Mouse (Mus musculus) midbrain, embryonic 12.5 days (tissue): Measurements from ENCODE around the gene Ly6g6f. TPM values are rescaled to one million over a fixed set of nuclear protein-coding genes. Genes with fewer than 3 reads are reported as not detected.

Experiments
- ATAC-seq: fragments of 200-750 bp; cut with Nextera tagmentation; 2 replicates; pipeline ENCODE4 v1.8.0; 2017; ENCODE audit warnings: low read depth, moderate TSS enrichment, moderate library complexity; ENCODE audit not compliant: low FRiP score
- H3K27ac ChIP-seq: fragments of 300-500 bp; sonication (generic); replicated peaks from 2 replicates; pipeline ENCODE4 v1.5.1; 2016; ENCODE audit warnings: mild to moderate bottlenecking
- H3K27me3 ChIP-seq: fragments of 300-500 bp; sonication (generic); 2 replicates; pipeline ENCODE4 v1.6.1; 2016; ENCODE audit warnings: mild to moderate bottlenecking
- H3K36me3 ChIP-seq: fragments of 300-500 bp; sonication (generic); 2 replicates; pipeline ENCODE4 v1.6.1; 2016
- H3K4me1 ChIP-seq: fragments of 300-500 bp; sonication (generic); 2 replicates; pipeline ENCODE4 v1.6.1; 2016
- H3K4me2 ChIP-seq: fragments of 300-500 bp; sonication (generic); replicated peaks from 2 replicates; pipeline ENCODE4 v1.6.1; 2016; ENCODE audit warnings: mild to moderate bottlenecking, moderate library complexity
- H3K4me3 ChIP-seq: fragments of 300-500 bp; sonication (generic); 2 replicates; pipeline ENCODE4 v1.5.1; 2016; ENCODE audit warnings: mild to moderate bottlenecking
- H3K9ac ChIP-seq: fragments of 300-500 bp; sonication (generic); replicated peaks from 2 replicates; pipeline ENCODE4 v1.6.1; 2016; ENCODE audit warnings: mild to moderate bottlenecking, moderate library complexity
- H3K9me3 ChIP-seq: fragments of 300-500 bp; sonication (generic); 2 replicates; pipeline ENCODE4 v1.6.1; 2016; ENCODE audit warnings: mild to moderate bottlenecking
- WGBS: fragments of 180-500 bp; shearing (Covaris S2); methylation state at CpG from one replicate; pipeline ENCODE4 v1.1.7; 2016; 5-methylcytosine and 5-hydroxymethylcytosine counted together
- polyA plus RNA-seq: library from polyadenylated mRNA; unstranded; fragments of >200 nt; fragmentation: Nextera tagmentation; extraction: Ambion mirVana; gene quantifications from 2 replicates; pipeline ENCODE4 v1.2.1, GENCODE M21; 2016

Ly6g6f gene
- 0.47 TPM in 2 replicates for polyA plus RNA-seq

DNA sequence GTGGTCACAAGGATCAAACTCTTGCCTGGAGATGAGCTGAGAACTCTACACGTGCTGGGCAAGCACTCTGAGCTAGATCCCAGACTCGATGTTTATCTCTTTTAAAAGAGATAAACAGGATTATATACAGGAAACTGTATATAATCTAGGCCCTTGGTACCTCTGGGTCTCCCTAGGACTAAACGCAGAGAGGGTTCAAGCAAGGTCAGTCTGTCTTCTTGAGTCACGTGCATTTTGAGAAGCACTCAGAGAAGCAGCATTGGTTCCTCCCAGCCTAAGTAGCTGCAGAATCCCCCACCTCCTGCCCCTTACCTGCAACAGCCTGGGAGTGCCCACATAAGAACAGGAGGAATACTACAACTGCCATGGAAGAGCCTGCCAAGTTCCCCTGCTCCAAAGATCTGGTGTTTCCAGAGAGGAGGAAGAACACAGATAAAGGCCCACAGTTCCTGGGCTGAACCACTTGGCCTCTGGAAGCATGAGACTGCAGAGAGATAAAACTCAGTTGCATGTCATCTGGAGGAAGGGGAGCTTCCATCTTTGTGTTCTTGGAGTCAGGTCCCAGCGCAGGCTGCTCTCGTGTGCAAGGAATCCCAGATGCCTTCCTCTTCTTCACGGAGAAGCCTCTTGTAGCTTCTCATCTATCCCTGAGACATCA lies at the start of gene Ly6g6f:
TSS of gene Ly6g6f (minus strand) at position 403 of the 658 bp plus-strand sequence.
- H3K27ac ChIP-seq, result no peak within 1 kb of the TSS
- H3K4me2 ChIP-seq, result no peak within 1 kb of the TSS
- H3K27me3 ChIP-seq, result no peaks in the 10 kb centered on the region
- no peaks in the 10 kb centered on the region for H3K9me3 ChIP-seq
- no peak for ATAC-seq
- 87% methylated on average over 7 of the region's 7 CpGs for WGBS
- H3K36me3 ChIP-seq, result no peaks in the 10 kb centered on the region
- no peak within 1 kb of the TSS for H3K9ac ChIP-seq
- H3K4me1 ChIP-seq, result peaks cover 7% of the 10 kb centered on the region
- H3K4me3 ChIP-seq, result no peak within 1 kb of the TSS

DNA sequence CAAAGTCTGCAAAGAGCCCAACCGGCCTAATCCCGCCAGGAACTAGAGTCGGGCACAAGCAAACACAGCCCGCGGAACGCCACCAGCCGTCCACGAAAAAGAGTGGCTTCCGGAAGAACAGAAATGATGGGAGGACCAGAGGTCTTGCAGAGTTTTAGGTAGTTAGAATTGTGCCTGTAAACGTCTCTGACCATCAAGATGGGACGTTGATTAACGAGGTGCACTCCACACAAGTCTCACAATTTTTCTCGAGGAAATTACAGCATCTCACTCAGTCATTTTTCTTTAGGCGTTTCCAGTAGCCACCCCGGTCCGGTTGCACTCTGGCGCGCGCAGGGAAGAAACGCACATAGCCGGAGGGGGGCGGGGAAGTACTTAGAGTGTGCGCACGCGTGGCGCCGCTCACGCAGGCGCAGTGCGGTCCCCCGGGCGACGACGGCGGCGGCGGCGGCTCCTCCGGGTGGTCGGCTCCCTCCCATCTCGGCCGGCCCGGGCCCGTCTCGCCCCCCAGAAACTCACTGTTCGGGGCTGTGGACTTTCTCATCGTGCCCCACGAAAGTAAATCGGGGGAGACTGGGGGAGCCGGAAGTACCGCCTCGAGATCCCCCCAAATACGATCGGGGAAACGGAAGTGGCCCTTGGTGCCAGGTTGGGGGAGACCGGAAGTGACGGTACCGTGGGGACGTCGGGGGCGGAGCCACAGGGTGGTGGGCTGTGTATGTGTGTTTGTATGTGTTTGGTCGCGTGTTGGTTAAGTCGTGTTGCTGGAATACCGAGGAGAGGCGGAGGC lies 49.6 kb upstream of the Ly6g6f start, which contains the start of gene Bag6:
TSS of gene Bag6 (plus strand) at position 378 of the 790 bp plus-strand sequence.
- H3K27me3 ChIP-seq, result no peaks in the 10 kb centered on the region
- H3K36me3 ChIP-seq, result peaks cover 24% of the 10 kb centered on the region
- no peaks in the 10 kb centered on the region for H3K9me3 ChIP-seq
- WGBS, result under 1% methylated on average over 66 of the region's 66 CpGs
- peak within 1 kb of the TSS; percentile 89 for H3K4me2 ChIP-seq
- H3K4me1 ChIP-seq, result peaks cover 24% of the 10 kb centered on the region
- H3K27ac ChIP-seq, result peak within 1 kb of the TSS; percentile 95
- H3K9ac ChIP-seq, result peak within 1 kb of the TSS; percentile 92
- peak; percentile 94 for ATAC-seq
- H3K4me3 ChIP-seq, result peak within 1 kb of the TSS; percentile 82

DNA sequence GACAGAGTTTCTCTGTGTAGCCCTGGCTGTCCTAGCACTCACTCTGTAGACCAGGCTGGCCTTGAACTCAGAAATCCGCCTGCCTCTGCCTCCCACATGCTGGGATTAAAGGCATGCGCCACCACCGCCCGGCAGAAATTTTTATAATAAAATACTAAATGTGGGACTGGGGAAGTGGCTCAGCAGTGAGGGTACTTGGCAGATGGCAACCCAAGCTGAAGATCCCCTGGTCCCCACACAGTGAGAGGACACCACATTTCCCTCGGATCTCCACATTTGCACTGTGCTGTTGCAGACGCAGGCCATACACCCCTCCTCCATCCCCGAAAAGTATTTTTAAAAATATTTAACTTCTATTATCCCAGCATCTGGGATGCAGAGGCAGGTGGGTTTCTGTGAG lies 48.1 kb upstream of the Ly6g6f start:
- H3K9me3 ChIP-seq, result no peaks in the 10 kb centered on the region
- WGBS, result 96% methylated on average over 7 of the region's 7 CpGs
- H3K4me1 ChIP-seq, result peaks cover 22% of the 10 kb centered on the region
- H3K4me3 ChIP-seq, result no peak overlapping the region
- H3K9ac ChIP-seq, result no peak overlapping the region
- no peak overlapping the region for H3K4me2 ChIP-seq
- no peaks in the 10 kb centered on the region for H3K27me3 ChIP-seq
- peaks cover 12% of the 10 kb centered on the region for H3K36me3 ChIP-seq
- ATAC-seq, result no peak
- no peak overlapping the region for H3K27ac ChIP-seq

DNA sequence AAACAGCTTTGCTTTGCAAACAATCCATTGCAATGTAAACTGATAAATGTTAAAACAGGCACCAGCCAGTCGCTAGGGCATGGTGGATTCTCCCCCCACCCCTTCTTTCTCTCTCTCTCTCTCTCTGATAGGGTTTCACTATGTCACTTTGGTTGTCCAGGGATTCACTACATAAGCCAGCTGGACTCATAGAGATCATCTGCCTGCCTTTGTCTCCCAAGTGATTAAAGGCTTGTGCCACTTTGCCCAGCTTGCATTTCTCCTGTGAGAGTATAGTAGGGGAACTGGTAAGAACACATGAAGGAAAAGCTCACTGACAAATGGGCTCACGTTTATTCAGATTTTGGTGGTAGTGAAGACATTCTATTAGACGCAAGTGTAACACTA lies 46.8 kb upstream of the Ly6g6f start:
- H3K9me3 ChIP-seq, result no peaks in the 10 kb centered on the region
- H3K4me3 ChIP-seq, result no peak overlapping the region
- no peaks in the 10 kb centered on the region for H3K27me3 ChIP-seq
- H3K4me1 ChIP-seq, result peaks cover 17% of the 10 kb centered on the region
- no peak overlapping the region for H3K27ac ChIP-seq
- H3K36me3 ChIP-seq, result 0 out of 2 replicates have a peak, but pooled peaks cover 7% of the 10 kb centered on the region
- ATAC-seq, result no peak
- H3K4me2 ChIP-seq, result no peak overlapping the region
- 78% methylated on average over 3 of the region's 3 CpGs for WGBS
- H3K9ac ChIP-seq, result no peak overlapping the region

DNA sequence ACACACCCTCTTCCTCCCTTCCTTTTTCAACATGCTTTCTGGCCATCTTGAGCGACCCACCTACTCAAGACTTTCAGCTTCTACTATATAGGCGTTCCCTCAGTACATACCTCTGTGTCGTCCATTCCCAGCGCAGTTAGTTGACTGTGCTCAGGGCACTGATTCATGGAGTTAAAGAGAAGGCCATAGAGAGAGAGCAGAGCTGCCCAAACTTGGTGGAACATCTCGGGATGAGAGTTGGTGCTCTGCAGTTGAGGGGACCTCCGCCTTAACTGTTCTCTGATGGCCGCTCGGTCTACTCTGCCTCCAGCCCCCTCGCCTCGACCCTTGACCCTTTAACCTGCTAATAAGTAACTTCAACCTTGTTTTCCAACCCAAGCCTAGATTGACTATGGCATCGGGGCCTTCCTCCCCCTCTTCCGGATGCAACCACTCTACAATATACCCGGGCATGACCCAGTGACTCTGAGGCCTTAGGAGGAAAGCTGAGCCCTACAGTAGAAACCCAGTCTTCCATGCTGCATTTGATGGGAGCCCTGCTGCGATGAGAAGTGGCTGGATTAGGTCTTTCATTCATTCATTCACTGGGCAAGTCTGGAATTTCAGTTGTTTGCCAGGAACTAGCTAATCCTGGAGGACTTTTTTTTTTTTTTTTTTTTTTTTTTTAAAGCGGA lies 46.2 kb upstream of the Ly6g6f start, which contains the start of gene Apom:
TSS of gene Apom (minus strand) at position 551 of the 674 bp plus-strand sequence.
- 0 out of 2 replicates have a peak, but pooled peaks cover 7% of the 10 kb centered on the region for H3K36me3 ChIP-seq
- no peak within 1 kb of the TSS for H3K4me3 ChIP-seq
- peaks cover 17% of the 10 kb centered on the region for H3K4me1 ChIP-seq
- H3K4me2 ChIP-seq, result no peak within 1 kb of the TSS
- no peak within 1 kb of the TSS for H3K27ac ChIP-seq
- no peak within 1 kb of the TSS for H3K9ac ChIP-seq
- no peak for ATAC-seq
- H3K9me3 ChIP-seq, result no peaks in the 10 kb centered on the region
- 80% methylated on average over 15 of the region's 15 CpGs for WGBS
- no peaks in the 10 kb centered on the region for H3K27me3 ChIP-seq

DNA sequence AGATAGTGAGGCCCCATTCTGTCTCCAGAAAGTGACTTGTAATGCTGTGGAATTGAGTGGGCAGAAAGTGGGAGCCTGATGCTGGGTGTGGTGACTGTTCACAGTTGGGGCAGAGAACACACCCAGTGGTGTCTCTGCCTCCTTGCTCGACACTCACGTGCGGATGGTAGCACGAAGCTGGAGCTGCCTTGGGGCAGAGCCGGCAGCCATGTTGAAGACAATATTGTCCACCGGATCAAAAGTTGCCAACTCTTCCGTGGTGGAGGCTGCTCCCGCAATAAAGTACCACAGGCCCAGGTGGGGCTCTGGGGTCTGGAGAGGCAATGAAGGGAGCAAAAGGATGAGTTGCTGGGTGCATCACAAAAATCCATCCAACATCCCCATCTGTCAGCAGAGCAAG lies 45.6 kb upstream of the Ly6g6f start:
- Histone ChIP-seq H3K4me3 (no peak overlapping the region), H3K27ac (no peak overlapping the region), H3K9ac (no peak overlapping the region), H3K36me3 (0 out of 2 replicates have a peak, but pooled peaks cover 7% of the 10 kb centered on the region), H3K4me2 (no peak overlapping the region), H3K9me3 (no peaks in the 10 kb centered on the region), H3K4me1 (peaks cover 18% of the 10 kb centered on the region), H3K27me3 (no peaks in the 10 kb centered on the region)
- 89% methylated on average over 8 of the region's 8 CpGs for WGBS
- ATAC-seq, result no peak

DNA sequence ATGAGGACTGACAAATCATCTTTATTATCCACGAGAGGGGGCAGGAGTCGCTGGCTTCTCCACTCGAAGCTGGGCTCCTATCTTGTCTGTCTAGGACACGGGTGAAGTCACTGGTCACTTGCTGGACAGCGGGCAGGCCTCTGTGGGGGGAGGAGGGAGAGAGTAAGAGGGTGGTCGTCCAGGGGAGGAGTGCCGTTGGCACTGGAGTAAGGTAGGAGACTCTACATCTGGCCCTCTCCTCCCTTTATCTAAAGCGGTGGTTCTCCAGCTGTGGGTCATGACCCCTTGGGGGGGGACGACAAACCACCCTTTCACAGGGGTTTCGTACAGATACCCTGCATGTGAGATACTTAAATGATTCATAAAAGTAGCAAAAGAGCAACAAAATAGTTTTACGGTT lies 43.6 kb upstream of the Ly6g6f start:
- no peak for ATAC-seq
- H3K9me3 ChIP-seq, result no peaks in the 10 kb centered on the region
- no peak overlapping the region for H3K4me2 ChIP-seq
- H3K36me3 ChIP-seq, result peaks cover 18% of the 10 kb centered on the region
- 77% methylated on average over 11 of the region's 11 CpGs for WGBS
- H3K4me3 ChIP-seq, result no peak overlapping the region
- no peaks in the 10 kb centered on the region for H3K27me3 ChIP-seq
- H3K4me1 ChIP-seq, result peaks cover 27% of the 10 kb centered on the region
- H3K9ac ChIP-seq, result no peak overlapping the region
- no peak overlapping the region for H3K27ac ChIP-seq

DNA sequence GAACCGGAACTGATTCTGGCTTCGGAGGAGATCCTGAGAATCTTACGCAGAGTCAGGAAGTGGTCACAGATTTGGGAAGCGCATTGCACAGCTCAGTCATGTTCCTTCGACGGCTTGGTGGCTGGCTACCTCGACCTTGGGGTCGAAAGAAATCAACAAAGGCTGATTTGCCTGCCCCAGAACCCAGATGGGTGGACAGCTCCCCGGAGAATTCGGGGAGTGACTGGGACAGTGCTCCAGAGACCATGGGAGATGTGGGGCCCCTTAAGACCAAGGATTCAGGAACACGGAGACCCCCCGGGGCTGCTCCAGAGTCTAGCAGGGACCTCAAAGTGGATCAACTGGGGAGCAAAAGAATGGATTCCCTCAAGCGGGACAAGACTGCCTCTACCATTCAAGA lies 41.6 kb upstream of the Ly6g6f start:
- Histone ChIP-seq H3K36me3 (peaks cover 27% of the 10 kb centered on the region), H3K9ac (peak overlapping the region; percentile 86), H3K27ac (0 out of 2 replicates have a peak overlapping the region, but pooled peaks have one; percentile 7), H3K4me1 (peaks cover 36% of the 10 kb centered on the region), H3K4me3 (peak overlapping the region; percentile 63), H3K27me3 (no peaks in the 10 kb centered on the region), H3K9me3 (no peaks in the 10 kb centered on the region), H3K4me2 (peak overlapping the region; percentile 74)
- 71% methylated on average over 13 of the region's 13 CpGs for WGBS
- ATAC-seq, result no peak

DNA sequence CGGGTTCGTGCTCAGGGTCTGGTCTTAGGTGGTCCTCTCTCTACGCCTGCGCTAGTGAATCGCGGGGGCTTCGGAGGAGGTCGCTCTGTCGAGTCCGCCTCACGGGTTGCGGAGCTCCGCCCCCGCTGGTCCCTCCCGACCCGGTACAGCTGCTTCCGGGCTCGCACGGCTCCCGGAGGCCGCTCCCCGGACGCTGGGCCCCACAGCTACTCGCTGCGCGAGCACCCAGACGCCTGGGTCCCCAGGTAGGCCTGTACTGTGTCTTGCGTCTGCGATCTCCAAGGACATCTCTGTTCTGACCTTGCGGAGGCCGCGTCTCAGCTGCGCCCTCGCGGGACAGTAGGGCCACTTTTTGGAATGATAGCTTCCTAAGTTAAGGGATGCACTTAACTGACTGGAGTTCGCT lies 40.8 kb upstream of the Ly6g6f start, which contains the start of gene D17H6S53E:
TSS of gene D17H6S53E (plus strand) at position 168 of the 406 bp plus-strand sequence.
- H3K9me3 ChIP-seq, result no peaks in the 10 kb centered on the region
- no peaks in the 10 kb centered on the region for H3K27me3 ChIP-seq
- 0 out of 2 replicates have a peak, but pooled peaks have one; percentile 20 for ATAC-seq
- WGBS, result under 1% methylated on average over 36 of the region's 36 CpGs
- H3K9ac ChIP-seq, result peak within 1 kb of the TSS; percentile 86
- peak within 1 kb of the TSS; percentile 63 for H3K4me3 ChIP-seq
- peaks cover 37% of the 10 kb centered on the region for H3K4me1 ChIP-seq
- peaks cover 27% of the 10 kb centered on the region for H3K36me3 ChIP-seq
- H3K27ac ChIP-seq, result peak within 1 kb of the TSS; percentile 64
- H3K4me2 ChIP-seq, result peak within 1 kb of the TSS; percentile 74

DNA sequence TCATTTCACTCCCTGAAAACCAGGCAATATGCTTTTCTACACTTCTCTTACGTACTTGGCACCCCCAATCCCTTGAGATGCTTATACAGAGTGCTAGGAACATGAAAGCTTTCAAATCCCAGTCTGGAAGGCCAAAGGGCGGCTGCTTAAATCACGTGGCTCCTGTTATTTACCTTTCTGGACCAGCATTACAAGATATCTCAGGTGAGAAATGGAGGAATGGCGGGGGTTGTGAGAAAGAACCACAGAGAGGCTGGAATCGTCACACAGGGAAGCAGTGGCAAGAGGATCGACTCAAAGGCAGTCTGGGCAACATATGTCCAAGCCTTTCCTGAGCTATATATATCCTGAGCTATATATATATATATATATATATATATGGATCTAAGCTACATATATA lies 40.2 kb upstream of the Ly6g6f start:
- Histone ChIP-seq H3K27ac (no peak overlapping the region), H3K27me3 (no peaks in the 10 kb centered on the region), H3K9ac (no peak overlapping the region), H3K4me1 (peaks cover 37% of the 10 kb centered on the region), H3K4me3 (peak overlapping the region; percentile 63), H3K36me3 (peaks cover 27% of the 10 kb centered on the region), H3K9me3 (no peaks in the 10 kb centered on the region), H3K4me2 (peak overlapping the region; percentile 74)
- 41% methylated on average over 6 of the region's 6 CpGs for WGBS
- ATAC-seq, result no peak

DNA sequence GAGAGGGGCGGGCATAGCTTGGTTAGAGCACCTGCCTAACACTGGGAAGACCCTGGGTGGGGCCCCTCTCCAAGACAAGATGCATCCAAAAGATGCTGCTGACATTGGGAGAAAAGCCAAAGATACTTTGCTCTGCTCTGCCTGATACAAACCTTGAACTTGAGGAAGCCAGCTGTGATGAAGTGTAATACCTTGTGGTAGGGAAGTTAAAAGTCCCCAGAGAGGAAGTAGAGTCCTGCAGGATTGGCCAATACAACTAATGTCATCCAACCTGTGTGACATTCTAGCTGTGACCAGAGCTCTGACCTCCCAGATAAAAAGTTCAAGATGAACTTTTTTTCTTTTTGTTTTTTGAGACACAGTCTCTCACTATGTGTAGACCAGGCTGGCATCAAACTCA lies 39.7 kb upstream of the Ly6g6f start:
- no peak overlapping the region for H3K9ac ChIP-seq
- H3K27me3 ChIP-seq, result no peaks in the 10 kb centered on the region
- H3K4me3 ChIP-seq, result 0 out of 2 replicates have a peak overlapping the region, but pooled peaks have one; percentile 63
- H3K27ac ChIP-seq, result no peak overlapping the region
- no peaks in the 10 kb centered on the region for H3K9me3 ChIP-seq
- no peak overlapping the region for H3K4me2 ChIP-seq
- ATAC-seq, result no peak
- whole genome bisulfite sequencing, result 100% methylated on average over 1 of the region's 1 CpGs
- H3K4me1 ChIP-seq, result peaks cover 42% of the 10 kb centered on the region
- H3K36me3 ChIP-seq, result peaks cover 24% of the 10 kb centered on the region
